Mouse (Mus musculus) retina, embryonic 14.5 days (tissue): Measurements from ENCODE around the gene Rap2a.

Experiments used
- DNase-seq: peaks from one replicate; pipeline ENCODE4 v3.0.0-alpha.2; 2015; ENCODE audit warnings: low spot score

The Rap2a gene

GRCm38 (mm10) chr14:120500021-120500560, 21.8 kb downstream of the Rap2a start:
- DNase-seq, result no peak

GRCm38 (mm10) chr14:120500791-120501190, 22.5 kb downstream of the Rap2a start:
- DNase-seq, result no peak

- no peak for DNase-seq
These were observed 25.4 kb downstream of the Rap2a start for GRCm38 (mm10) chr14:120503641-120504040.

GRCm38 (mm10) chr14:120504423-120504822, 26.2 kb downstream of the Rap2a start:
- DNase-seq, result no peak

GRCm38 (mm10) chr14:120504928-120505461, 26.8 kb downstream of the Rap2a start:
- DNase-seq, result no peak

- no peak for DNase-seq
These were observed 27.7 kb downstream of the Rap2a start for GRCm38 (mm10) chr14:120505918-120506317.

- DNase-seq, result no peak
These were observed 29.3 kb downstream of the Rap2a start for GRCm38 (mm10) chr14:120507516-120507915.

- DNase-seq, result no peak
These were observed 30.5 kb downstream of the Rap2a start for GRCm38 (mm10) chr14:120508566-120509365.

- DNase-seq, result no peak
These were observed 31.1 kb downstream of the Rap2a start for GRCm38 (mm10) chr14:120509366-120509640.

- no peak for DNase-seq
These were observed 33.6 kb downstream of the Rap2a start for GRCm38 (mm10) chr14:120511821-120512220.

GRCm38 (mm10) chr14:120514821-120515271, 36.6 kb downstream of the Rap2a start:
- DNase-seq, result no peak

GRCm38 (mm10) chr14:120515376-120515775, 37.1 kb downstream of the Rap2a start:
- DNase-seq, result no peak

- no peak for DNase-seq
These were observed 40.5 kb downstream of the Rap2a start for GRCm38 (mm10) chr14:120518706-120519105.

GRCm38 (mm10) chr14:120519921-120520320, 41.7 kb downstream of the Rap2a start:
- DNase-seq, result no peak

- no peak for DNase-seq
These were observed 42.6 kb downstream of the Rap2a start for GRCm38 (mm10) chr14:120520843-120521242.

GRCm38 (mm10) chr14:120523296-120523695, 45.1 kb downstream of the Rap2a start:
- no peak for DNase-seq

- no peak for DNase-seq
These were observed 47.4 kb downstream of the Rap2a start for GRCm38 (mm10) chr14:120525644-120526043.

GRCm38 (mm10) chr14:120533301-120533700, 55.1 kb downstream of the Rap2a start:
- DNase-seq, result no peak

GRCm38 (mm10) chr14:120534841-120535271, 56.6 kb downstream of the Rap2a start:
- DNase-seq, result no peak

GRCm38 (mm10) chr14:120535446-120535845, 57.2 kb downstream of the Rap2a start:
- DNase-seq, result no peak

GRCm38 (mm10) chr14:120535924-120536323, 57.7 kb downstream of the Rap2a start:
- DNase-seq, result no peak

- no peak for DNase-seq
These were observed 60.9 kb downstream of the Rap2a start for GRCm38 (mm10) chr14:120539128-120539527.

GRCm38 (mm10) chr14:120539626-120540025, 61.4 kb downstream of the Rap2a start:
- no peak for DNase-seq

- DNase-seq, result no peak
These were observed 64.2 kb downstream of the Rap2a start for GRCm38 (mm10) chr14:120542445-120542844.
